Mouse (Mus musculus): Measurements from ENCODE around the gene Htr1d. TPM values are rescaled to one million over a fixed set of nuclear protein-coding genes. Genes with fewer than 3 reads are reported as not detected.

The Htr1d gene
- polyA plus RNA-seq (2014; fragmentation: Nextera tagmentation; extraction: Ambion mirVana), result 0.12 and 0.16 TPM in 2 replicates

DNA sequence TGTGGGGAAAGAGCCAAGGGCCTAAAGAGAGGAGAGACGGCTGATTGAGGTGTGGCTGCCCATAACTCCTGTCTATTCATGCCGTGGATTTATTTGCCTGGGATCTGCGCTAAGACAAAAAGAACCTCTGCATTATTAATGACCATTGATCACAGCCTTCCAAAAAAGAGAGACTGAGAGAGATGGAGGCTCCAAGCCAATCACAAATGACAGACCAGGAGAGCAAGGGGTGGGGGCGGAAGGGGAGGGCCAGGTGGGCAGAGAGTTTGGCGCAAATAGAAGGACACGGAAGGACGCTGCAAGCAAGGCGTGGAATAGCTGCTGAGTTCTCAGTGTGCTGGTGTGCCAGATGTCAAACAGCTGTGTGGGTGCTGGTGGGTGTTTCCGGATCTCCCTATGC is at the start of gene Htr1d:
TSS of gene Htr1d (plus strand) at position 301 of the 400 bp plus-strand sequence.
- no peak within 1 kb of the TSS for H3K27ac ChIP-seq (ENCODE audit: low read depth)
- no peaks in the 10 kb centered on the region for H3K9me3 ChIP-seq (ENCODE audit: control insufficient read depth, low read length)
- DNase-seq (ENCODE audit: low spot score) (no peak), ATAC-seq (replicated peaks; ENCODE audit: low FRiP score, low TSS enrichment, low read depth) (no peak)
- H3K36me3 ChIP-seq (ENCODE audit: control insufficient read depth, insufficient read depth, low read length), result no peaks in the 10 kb centered on the region
- 61% methylated on average over 9 of the region's 9 CpGs for WGBS
- H3K27me3 ChIP-seq (replicated peaks; ENCODE audit: control insufficient read depth, insufficient read depth, low read length), result peaks cover 38% of the 10 kb centered on the region
- H3K4me1 ChIP-seq (replicated peaks; ENCODE audit: control insufficient read depth, insufficient read depth, low read length), result peaks cover 8% of the 10 kb centered on the region
- H3K4me2 ChIP-seq (ENCODE audit: low read length), result peak within 1 kb of the TSS; percentile 96
- peak within 1 kb of the TSS; percentile 43 for H3K4me3 ChIP-seq (ENCODE audit: low read depth, low read length)
- H3K9ac ChIP-seq (ENCODE audit: low read length), result peak within 1 kb of the TSS; percentile 35

DNA sequence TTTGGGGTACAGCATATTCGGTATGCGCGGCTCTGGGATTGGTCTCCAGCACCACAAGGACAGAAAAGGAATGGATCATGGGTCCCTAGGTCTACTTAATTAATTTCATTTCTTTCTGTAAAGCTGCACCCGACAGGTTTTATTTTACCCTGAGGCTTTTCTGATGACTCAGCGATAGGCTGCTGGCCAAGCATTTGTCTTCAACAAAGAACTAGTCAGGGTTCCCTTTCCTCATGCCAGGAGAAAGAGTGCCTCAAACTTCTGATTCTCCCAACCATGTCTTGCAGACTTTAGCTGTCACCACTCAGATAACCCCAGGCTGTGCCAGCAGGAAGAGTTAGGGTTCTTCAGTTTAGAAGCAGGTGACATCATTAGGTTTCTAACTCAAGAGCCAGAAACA is 46.3 kb upstream of the Htr1d start:
- no peaks in the 10 kb centered on the region for H3K27me3 ChIP-seq (replicated peaks; ENCODE audit: control insufficient read depth, insufficient read depth, low read length)
- no peak overlapping the region for H3K4me2 ChIP-seq (ENCODE audit: low read length)
- 86% methylated on average over 5 of the region's 5 CpGs for WGBS
- DNase-seq (ENCODE audit: low spot score) (no peak), ATAC-seq (replicated peaks; ENCODE audit: low FRiP score, low TSS enrichment, low read depth) (no peak)
- H3K4me3 ChIP-seq (ENCODE audit: low read depth, low read length), result no peak overlapping the region
- no peaks in the 10 kb centered on the region for H3K9me3 ChIP-seq (ENCODE audit: control insufficient read depth, low read length)
- H3K27ac ChIP-seq (ENCODE audit: low read depth), result no peak overlapping the region
- no peaks in the 10 kb centered on the region for H3K36me3 ChIP-seq (ENCODE audit: control insufficient read depth, insufficient read depth, low read length)
- H3K4me1 ChIP-seq (replicated peaks; ENCODE audit: control insufficient read depth, insufficient read depth, low read length), result no peaks in the 10 kb centered on the region
- H3K9ac ChIP-seq (ENCODE audit: low read length), result no peak overlapping the region

DNA sequence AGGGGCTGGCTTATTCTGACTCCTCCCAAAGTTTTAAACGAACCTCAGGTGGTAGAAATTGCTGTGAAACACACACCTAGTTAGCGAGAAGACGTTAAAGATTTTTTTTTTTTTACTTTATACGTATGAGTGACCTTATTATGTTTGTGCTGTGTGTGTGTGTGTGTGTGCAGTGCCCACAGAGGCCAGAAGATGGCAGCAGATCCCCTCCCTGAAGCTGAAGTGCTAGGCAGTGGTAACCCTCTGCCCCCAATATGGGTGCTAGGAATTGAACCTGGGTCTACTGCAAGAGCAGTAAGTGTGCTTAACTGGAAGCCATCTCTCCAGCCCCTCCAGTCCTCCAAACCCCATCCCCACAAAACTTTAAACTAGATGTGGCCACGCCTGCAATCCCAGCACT is 40.3 kb upstream of the Htr1d start:
- ATAC-seq (replicated peaks; ENCODE audit: low FRiP score, low TSS enrichment, low read depth) (no peak), DNase-seq (ENCODE audit: low spot score) (no peak)
- Histone ChIP-seq H3K9ac (ENCODE audit: low read length) (no peak overlapping the region), H3K36me3 (ENCODE audit: control insufficient read depth, insufficient read depth, low read length) (no peaks in the 10 kb centered on the region), H3K4me1 (replicated peaks; ENCODE audit: control insufficient read depth, insufficient read depth, low read length) (no peaks in the 10 kb centered on the region), H3K4me2 (ENCODE audit: low read length) (no peak overlapping the region), H3K4me3 (ENCODE audit: low read depth, low read length) (no peak overlapping the region), H3K9me3 (ENCODE audit: control insufficient read depth, low read length) (no peaks in the 10 kb centered on the region), H3K27me3 (replicated peaks; ENCODE audit: control insufficient read depth, insufficient read depth, low read length) (no peaks in the 10 kb centered on the region), H3K27ac (ENCODE audit: low read depth) (no peak overlapping the region)
- 90% methylated on average over 5 of the region's 5 CpGs for whole genome bisulfite sequencing

DNA sequence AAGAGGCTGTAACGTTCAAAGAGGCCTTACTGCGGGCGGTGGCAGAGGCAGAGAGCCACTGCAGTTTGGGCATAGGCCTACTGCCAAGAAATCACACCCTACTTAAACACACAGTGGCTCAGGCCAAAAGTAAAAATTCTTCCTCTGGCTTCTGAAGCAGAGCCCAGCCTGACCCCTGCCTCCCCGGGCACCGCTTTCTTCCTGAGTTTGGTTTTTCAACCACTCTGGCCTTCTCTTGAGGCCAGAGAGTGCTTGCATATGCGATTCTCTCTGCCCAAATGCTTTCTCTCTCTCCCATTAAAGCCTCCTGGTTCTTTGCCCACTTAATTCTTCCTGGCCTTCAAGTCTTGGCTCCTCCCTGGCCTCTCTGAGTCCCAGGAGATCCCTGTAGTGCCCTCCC is 39.5 kb upstream of the Htr1d start:
- 85% methylated on average over 6 of the region's 6 CpGs for WGBS
- no peak overlapping the region for H3K4me3 ChIP-seq (ENCODE audit: low read depth, low read length)
- no peaks in the 10 kb centered on the region for H3K4me1 ChIP-seq (replicated peaks; ENCODE audit: control insufficient read depth, insufficient read depth, low read length)
- DNase-seq (ENCODE audit: low spot score) (no peak), ATAC-seq (replicated peaks; ENCODE audit: low FRiP score, low TSS enrichment, low read depth) (no peak)
- no peak overlapping the region for H3K4me2 ChIP-seq (ENCODE audit: low read length)
- no peak overlapping the region for H3K9ac ChIP-seq (ENCODE audit: low read length)
- no peaks in the 10 kb centered on the region for H3K36me3 ChIP-seq (ENCODE audit: control insufficient read depth, insufficient read depth, low read length)
- H3K27ac ChIP-seq (ENCODE audit: low read depth), result no peak overlapping the region
- no peaks in the 10 kb centered on the region for H3K27me3 ChIP-seq (replicated peaks; ENCODE audit: control insufficient read depth, insufficient read depth, low read length)
- H3K9me3 ChIP-seq (ENCODE audit: control insufficient read depth, low read length), result no peaks in the 10 kb centered on the region

DNA sequence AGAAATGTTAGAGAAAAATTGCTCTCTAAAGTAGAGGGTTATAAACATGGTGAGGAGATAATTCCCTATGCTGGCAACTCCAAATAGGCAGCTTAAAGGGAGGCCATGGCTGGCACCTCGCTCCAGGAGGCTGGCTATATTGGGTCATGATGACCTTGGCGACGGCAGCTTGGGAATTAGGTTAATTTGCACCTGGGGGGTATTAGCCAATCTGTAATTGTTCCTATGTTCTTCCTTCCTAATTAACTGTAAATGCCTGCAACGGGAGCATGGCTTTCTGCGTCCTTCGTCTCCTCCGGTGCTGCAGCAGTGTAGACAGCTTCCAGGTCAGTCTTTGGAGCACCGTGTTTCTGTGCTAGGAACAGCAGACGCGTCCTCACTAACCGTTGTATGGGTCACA is 36.1 kb upstream of the Htr1d start:
- H3K9ac ChIP-seq (ENCODE audit: low read length), result no peak overlapping the region
- no peak overlapping the region for H3K27ac ChIP-seq (ENCODE audit: low read depth)
- H3K4me1 ChIP-seq (replicated peaks; ENCODE audit: control insufficient read depth, insufficient read depth, low read length), result no peaks in the 10 kb centered on the region
- no peaks in the 10 kb centered on the region for H3K9me3 ChIP-seq (ENCODE audit: control insufficient read depth, low read length)
- H3K36me3 ChIP-seq (ENCODE audit: control insufficient read depth, insufficient read depth, low read length), result no peaks in the 10 kb centered on the region
- H3K4me2 ChIP-seq (ENCODE audit: low read length), result no peak overlapping the region
- 59% methylated on average over 11 of the region's 11 CpGs for WGBS
- H3K27me3 ChIP-seq (replicated peaks; ENCODE audit: control insufficient read depth, insufficient read depth, low read length), result no peaks in the 10 kb centered on the region
- ATAC-seq (replicated peaks; ENCODE audit: low FRiP score, low TSS enrichment, low read depth) (no peak), DNase-seq (ENCODE audit: low spot score) (no peak)
- H3K4me3 ChIP-seq (ENCODE audit: low read depth, low read length), result no peak overlapping the region

DNA sequence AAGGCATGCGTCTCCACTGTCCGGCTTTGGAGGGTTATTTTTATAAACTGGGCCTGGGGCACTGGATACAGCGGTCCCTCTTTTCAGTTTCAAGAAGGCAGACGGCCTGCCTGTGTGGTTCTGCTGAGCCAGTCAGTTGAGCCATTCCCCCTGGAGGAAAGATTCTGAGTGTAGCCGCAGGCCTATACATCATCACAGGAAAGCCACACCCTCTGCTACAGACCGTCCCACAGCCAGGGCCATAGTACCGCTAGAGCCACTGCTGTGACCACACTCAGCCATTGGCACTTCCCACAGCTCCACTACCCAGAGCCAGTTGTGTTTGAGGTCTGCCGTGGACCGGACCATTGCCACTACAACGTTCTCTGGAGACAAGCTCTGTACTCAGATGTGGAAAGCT is 21.5 kb upstream of the Htr1d start:
- DNase-seq (ENCODE audit: low spot score) (no peak), ATAC-seq (replicated peaks; ENCODE audit: low FRiP score, low TSS enrichment, low read depth) (no peak)
- Histone ChIP-seq H3K27ac (ENCODE audit: low read depth) (no peak overlapping the region), H3K9me3 (ENCODE audit: control insufficient read depth, low read length) (no peaks in the 10 kb centered on the region), H3K4me2 (ENCODE audit: low read length) (no peak overlapping the region), H3K4me1 (replicated peaks; ENCODE audit: control insufficient read depth, insufficient read depth, low read length) (no peaks in the 10 kb centered on the region), H3K9ac (ENCODE audit: low read length) (no peak overlapping the region), H3K27me3 (replicated peaks; ENCODE audit: control insufficient read depth, insufficient read depth, low read length) (no peaks in the 10 kb centered on the region), H3K4me3 (ENCODE audit: low read depth, low read length) (no peak overlapping the region), H3K36me3 (ENCODE audit: control insufficient read depth, insufficient read depth, low read length) (no peaks in the 10 kb centered on the region)
- WGBS, result 81% methylated on average over 10 of the region's 10 CpGs

DNA sequence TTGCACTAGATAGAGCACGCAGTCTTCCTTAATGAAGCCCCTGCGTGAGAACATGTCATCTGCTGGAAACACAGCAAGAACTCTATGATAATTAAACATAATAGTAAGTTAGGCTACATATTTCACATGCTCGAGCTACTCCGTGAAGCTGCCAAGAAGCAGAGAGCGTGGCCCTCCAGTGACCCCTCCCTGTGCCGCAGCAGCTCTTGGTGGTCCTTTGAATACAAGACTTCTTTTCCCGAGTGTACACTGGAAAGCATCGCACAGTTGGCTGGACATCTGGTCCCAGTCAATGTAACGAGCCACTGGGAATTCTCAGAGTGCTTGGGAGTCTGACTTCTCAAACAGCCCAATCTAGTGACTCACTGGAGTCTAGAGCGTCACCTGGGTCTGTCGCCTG is 15.5 kb upstream of the Htr1d start:
- no peak for DNase-seq (ENCODE audit: low spot score)
- Histone ChIP-seq H3K36me3 (ENCODE audit: control insufficient read depth, insufficient read depth, low read length) (no peaks in the 10 kb centered on the region), H3K27me3 (replicated peaks; ENCODE audit: control insufficient read depth, insufficient read depth, low read length) (no peaks in the 10 kb centered on the region), H3K4me3 (ENCODE audit: low read depth, low read length) (no peak overlapping the region), H3K9me3 (ENCODE audit: control insufficient read depth, low read length) (no peaks in the 10 kb centered on the region), H3K9ac (ENCODE audit: low read length) (no peak overlapping the region), H3K4me1 (replicated peaks; ENCODE audit: control insufficient read depth, insufficient read depth, low read length) (0 out of 2 replicates have a peak, but pooled peaks cover 2% of the 10 kb centered on the region), H3K27ac (ENCODE audit: low read depth) (no peak overlapping the region; the same call in 1 of the 2 replicates), H3K4me2 (ENCODE audit: low read length) (no peak overlapping the region)
- ATAC-seq (replicated peaks; ENCODE audit: low FRiP score, low TSS enrichment, low read depth), result no peak
- 50% methylated on average over 11 of the region's 11 CpGs for WGBS

DNA sequence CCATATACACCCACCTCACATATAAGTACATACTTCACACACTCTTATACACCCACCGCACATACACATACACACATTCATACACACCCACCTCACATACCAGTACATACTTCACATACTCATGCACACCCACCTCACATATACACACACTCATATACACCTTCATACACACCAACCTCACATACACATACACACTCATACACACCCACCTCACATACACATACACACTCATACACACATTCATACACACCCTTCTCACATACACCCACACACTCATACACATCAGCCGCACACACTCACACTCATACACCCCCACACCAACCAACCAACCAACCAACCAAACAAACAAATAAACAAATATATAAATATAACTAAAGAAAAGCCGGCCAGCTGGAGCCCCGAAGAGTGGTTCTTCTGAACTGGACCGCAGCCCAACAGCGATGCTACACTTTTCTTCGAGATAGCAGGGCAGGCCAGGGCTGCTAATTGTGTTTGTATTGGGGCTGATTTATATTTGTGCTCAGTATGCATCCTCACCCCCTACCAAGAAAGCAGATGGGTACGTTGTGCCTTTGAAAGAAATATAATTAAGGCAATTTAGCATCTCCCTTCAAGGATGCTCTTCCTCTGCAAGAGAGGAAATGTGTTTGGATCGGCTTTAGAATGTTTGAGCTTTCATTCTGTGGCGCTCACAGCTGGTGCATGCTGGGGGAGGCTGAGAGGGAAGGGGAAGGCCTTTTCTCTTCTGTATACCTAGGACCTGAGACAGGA is 11.1 kb upstream of the Htr1d start:
- ATAC-seq (replicated peaks; ENCODE audit: low FRiP score, low TSS enrichment, low read depth), result no peak
- Histone ChIP-seq H3K27me3 (replicated peaks; ENCODE audit: control insufficient read depth, insufficient read depth, low read length) (no peaks in the 10 kb centered on the region), H3K36me3 (ENCODE audit: control insufficient read depth, insufficient read depth, low read length) (no peaks in the 10 kb centered on the region), H3K4me2 (ENCODE audit: low read length) (no peak overlapping the region), H3K27ac (ENCODE audit: low read depth) (no peak overlapping the region), H3K9ac (ENCODE audit: low read length) (no peak overlapping the region), H3K9me3 (ENCODE audit: control insufficient read depth, low read length) (no peaks in the 10 kb centered on the region), H3K4me1 (replicated peaks; ENCODE audit: control insufficient read depth, insufficient read depth, low read length) (0 out of 2 replicates have a peak, but pooled peaks cover 2% of the 10 kb centered on the region), H3K4me3 (ENCODE audit: low read depth, low read length) (no peak overlapping the region)
- 69% methylated on average over 10 of the region's 10 CpGs for WGBS
- DNase-seq (ENCODE audit: low spot score), result no peak

DNA sequence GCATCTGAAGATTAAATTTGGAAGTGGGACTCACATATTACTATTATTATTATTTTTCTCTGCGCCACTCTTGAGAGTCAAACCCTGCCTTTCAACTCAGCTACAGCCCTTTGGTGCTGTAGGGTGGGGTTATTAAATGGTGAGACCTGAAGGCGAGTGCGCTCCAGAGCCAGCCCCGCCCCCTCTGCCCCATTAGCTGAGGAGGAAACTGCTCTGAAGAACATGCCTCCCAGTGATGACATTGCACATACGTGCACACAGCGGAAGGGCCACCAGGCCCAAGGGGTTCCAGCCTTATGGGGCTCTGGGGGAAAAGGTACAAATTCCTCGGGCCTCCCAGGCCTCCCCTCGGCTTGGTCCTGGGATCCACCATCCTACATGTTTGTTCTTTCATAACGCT is 7.8 kb upstream of the Htr1d start:
- WGBS, result 83% methylated on average over 9 of the region's 9 CpGs
- Histone ChIP-seq H3K36me3 (ENCODE audit: control insufficient read depth, insufficient read depth, low read length) (no peaks in the 10 kb centered on the region), H3K27ac (ENCODE audit: low read depth) (no peak overlapping the region), H3K9ac (ENCODE audit: low read length) (no peak overlapping the region), H3K4me1 (replicated peaks; ENCODE audit: control insufficient read depth, insufficient read depth, low read length) (no peaks in the 10 kb centered on the region), H3K9me3 (ENCODE audit: control insufficient read depth, low read length) (no peaks in the 10 kb centered on the region), H3K27me3 (replicated peaks; ENCODE audit: control insufficient read depth, insufficient read depth, low read length) (no peaks in the 10 kb centered on the region), H3K4me3 (ENCODE audit: low read depth, low read length) (no peak overlapping the region), H3K4me2 (ENCODE audit: low read length) (no peak overlapping the region)
- DNase-seq (ENCODE audit: low spot score), result no peak
- ATAC-seq (replicated peaks; ENCODE audit: low FRiP score, low TSS enrichment, low read depth), result no peak
